Mouse (Mus musculus) embryonic fibroblast, embryonic 13.5 days (primary cell): ENCODE results near the gene Ppp1r15b.

Experiments used
- CTCF ChIP-seq: IDR thresholded peaks from 2 replicates; pipeline ENCODE4 v1.5.1; 2011; ENCODE audit warnings: mild to moderate bottlenecking, control low read depth, low read length, moderate library complexity, borderline replicate concordance; ENCODE audit not compliant: insufficient read depth
- POLR2A ChIP-seq: IDR thresholded peaks from 2 replicates; pipeline ENCODE4 v1.6.1; 2011; ENCODE audit warnings: low read depth, mild to moderate bottlenecking, control low read depth, low read length, moderate library complexity

GRCm38 (mm10) chr1:133159128-133159564, 28.2 kb downstream of the Ppp1r15b start:
- TF ChIP-seq POLR2A (no peak), CTCF (no peak)
